Mouse (Mus musculus): ENCODE results near the gene Dbnl.
A peak's percentile ranks its signal among the peaks of the same experiment; 100 is the strongest.

Dbnl gene

DNA sequence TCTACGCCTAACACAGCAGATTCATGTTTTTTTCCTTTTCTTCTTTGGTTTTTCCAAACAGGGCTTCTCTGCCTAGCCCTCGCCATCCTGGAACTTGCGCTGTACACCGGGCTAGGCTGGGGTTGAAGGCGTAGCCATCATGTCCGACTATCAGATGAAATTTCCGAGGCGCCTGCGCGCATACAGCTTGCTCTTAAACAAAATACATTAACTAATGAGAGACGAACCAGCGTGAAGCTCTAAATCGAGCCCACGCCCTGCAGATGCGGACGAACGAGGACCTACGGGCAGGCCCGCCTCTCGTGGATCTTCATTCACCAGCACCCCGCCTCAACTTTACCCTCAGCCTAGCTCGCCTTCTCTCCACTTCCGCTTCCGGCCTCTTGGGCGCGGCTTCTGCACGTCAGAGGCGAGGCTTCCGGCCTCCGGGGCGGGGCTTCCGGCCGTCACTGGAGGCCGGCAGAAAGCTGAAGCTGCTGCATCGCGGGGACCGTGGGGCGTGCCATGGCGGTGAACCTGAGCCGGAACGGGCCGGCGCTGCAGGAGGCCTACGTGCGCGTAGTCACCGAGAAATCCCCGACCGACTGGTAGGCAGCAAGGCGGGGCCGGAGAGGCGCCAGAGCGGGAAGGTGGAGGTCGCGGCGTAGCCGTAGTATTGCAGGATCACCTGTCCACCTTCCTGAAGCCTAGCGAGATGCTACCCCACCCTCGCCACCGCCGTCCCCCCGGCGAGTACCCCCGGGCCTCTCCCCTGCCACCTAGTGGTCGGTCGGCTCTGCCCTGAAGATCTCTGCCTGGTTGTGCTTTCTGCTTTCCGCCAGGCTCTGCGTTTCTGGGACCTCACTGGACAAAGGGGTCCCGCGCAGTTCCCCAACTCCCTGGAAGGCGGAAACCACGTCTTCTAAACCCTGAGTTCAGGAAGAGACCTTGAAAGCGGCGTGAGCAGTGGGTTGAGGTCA is at the start of gene Dbnl:
Gene Dbnl, plus strand, starts transcription at position 433 of the 959 bp plus-strand sequence.
- DNase-seq (ENCODE audit: low spot score in 2 of 2) = peak; percentile 93 to 95

DNA sequence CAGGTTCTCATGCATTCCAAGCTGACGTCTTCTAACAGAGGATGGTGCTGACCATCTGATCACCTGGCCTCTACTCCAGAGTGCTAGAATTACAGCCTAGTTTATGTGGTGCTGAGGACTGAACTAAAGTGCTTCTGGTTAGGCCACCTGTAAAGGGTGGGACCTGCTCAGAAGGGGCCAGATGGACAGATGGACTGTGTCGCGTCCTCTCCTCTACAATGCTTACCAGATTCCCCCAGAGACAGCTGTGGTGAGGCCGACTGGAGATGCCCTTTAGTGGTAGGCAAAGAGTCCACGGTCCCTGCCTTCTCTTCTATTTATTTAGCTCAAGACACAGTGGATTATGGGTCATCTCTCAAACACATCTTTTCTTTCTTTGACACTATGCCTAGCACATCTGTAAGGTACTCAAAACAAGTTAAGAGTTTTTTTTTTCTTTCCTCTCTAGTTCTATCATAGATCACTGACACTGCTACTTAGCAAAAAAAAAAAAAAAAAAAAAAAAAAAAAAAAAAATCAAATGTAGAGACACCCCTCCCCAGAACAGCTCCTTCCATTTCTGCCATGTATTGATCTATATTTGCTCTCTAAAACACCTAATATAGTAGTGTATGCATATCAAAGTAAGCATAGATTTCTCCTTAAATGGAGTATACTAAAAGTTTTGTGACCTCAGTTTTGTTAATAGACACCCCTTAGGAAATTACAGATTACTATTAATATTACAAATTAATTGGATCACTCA is 49.2 kb upstream of the Dbnl start:
- no peak for DNase-seq (ENCODE audit: low spot score in 2 of 2)

DNA sequence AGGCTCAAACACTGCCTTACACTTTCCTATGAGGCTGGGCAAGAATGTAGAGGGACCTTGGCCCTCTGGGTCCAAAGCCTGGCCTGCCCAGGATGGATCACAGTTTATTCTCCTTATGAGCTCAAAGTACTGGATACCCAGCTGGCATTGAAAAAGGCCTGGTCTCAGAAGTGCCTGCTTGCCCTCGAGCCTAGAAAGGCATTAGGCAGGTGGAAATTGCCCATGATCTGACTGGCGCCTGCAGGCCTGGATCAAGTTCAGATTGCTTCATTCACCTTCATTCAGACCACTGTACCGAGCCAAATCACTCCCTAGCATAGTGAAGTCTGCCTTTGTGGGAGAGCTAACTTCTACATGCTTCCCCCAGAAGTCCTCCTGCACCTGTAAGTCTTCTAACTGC is 48.4 kb upstream of the Dbnl start:
- DNase-seq (ENCODE audit: low spot score in 2 of 2) = no peak

DNA sequence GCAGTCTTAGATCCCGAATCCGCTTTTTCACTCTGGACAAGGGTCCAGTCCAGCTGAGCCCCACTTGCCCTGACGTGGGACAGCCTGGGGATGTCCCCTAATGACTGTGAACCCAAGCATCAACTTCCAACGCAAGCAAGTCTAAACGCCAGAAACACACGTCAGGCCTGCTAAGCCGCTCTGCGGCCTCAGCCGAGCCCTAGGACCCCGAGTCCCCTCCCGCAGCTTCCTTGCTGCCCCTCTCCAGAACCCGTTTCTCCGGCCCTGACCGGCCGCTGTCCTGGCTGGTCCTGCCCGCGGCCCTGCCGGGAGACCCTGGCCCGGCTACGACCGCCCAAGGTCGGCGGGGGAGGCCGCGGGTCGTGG is 47.7 kb upstream of the Dbnl start:
- DNase-seq (ENCODE audit: low spot score in 2 of 2) = no peak

DNA sequence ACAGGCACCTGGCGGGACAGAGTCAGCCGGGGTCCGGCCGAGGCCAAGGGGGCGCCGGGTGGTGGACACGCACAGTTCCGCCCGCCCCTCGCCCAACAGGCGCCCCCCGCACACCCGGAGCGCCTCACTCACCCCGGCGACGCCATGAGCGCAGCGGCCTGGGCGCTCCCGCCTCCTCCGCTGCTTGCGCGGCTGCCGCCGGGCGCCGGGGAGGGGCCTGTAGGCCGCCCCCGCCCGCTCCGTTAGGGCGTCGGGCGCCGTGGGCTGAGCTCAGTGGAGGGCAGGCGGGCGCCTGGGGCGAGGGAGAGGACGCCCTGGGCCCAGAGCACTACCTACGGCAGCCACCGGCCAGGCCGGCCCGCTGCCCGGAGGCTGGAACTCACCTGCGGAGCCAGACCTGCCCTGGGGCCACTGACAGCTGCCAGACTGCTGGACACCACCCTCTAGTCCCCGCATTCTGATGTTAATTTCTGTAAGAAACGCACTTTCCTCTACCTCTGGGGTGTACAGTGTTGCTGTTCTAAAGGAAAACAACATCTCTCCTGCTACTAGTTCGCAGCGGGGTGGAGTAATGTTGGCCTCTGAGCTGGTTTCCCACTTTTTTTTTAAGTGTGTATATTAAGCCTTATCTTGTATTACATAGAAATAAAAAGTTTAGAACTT is 47.2 kb upstream of the Dbnl start:
- peak; percentile 75 to 76 for DNase-seq (ENCODE audit: low spot score in 2 of 2)

DNA sequence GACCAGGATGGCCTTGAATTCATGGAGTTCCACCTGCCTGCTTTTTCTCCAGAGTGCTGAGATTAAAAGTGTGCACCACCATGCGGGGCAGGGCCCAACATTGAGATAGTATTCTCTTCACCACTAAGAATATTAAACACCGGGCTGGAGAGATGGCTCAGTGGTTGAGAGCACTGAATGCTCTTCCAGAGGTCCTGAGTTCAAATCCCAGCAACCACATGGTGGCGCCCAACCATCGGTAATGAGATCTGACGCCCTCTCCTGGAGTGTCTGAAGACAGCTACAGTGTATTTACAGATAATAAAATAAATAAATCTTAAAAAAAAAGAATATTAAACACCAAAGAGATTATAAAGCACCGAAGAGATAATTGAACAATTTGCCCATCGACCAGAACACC is 46.2 kb upstream of the Dbnl start:
- no peak for DNase-seq (ENCODE audit: low spot score in 2 of 2)

DNA sequence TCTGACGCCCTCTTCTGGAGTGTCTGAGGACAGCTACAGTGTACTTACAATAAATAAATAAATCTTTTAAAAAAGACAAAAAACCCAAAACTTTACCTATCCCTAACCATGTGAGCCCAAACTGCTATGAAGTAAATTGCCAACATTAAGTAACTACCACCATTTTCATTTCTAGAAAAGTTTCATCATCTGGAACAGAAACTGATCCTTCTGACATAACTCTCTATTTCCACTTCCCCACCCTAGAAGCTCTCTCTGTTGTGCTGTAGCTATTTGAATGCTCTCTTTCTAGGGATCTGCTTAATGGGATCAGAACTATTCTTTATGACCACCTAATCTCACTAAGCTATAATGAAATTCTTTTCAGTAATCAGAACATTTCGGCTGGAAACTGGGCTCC is 43.3 kb upstream of the Dbnl start:
- DNase-seq (ENCODE audit: low spot score in 2 of 2) = no peak

DNA sequence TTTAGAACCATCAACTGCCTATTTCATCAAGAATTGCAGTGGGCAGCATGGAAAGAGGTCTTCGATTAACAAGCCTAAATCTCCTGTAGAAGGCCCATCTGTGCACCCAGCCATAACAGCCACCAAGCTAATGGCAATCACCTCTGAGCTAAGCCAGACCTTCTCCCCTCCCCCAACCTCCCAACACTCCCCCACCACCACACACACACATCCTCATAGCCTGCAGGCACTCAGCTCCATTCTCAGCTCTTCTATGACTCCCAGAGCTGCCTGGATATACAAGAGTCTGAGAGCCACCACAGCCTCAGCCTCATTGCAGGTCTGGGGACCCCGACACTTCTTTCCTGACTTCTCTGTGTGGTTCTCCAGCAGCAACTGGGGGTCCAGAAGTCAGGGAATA is 34.5 kb upstream of the Dbnl start:
- DNase-seq (ENCODE audit: low spot score in 2 of 2) = no peak

DNA sequence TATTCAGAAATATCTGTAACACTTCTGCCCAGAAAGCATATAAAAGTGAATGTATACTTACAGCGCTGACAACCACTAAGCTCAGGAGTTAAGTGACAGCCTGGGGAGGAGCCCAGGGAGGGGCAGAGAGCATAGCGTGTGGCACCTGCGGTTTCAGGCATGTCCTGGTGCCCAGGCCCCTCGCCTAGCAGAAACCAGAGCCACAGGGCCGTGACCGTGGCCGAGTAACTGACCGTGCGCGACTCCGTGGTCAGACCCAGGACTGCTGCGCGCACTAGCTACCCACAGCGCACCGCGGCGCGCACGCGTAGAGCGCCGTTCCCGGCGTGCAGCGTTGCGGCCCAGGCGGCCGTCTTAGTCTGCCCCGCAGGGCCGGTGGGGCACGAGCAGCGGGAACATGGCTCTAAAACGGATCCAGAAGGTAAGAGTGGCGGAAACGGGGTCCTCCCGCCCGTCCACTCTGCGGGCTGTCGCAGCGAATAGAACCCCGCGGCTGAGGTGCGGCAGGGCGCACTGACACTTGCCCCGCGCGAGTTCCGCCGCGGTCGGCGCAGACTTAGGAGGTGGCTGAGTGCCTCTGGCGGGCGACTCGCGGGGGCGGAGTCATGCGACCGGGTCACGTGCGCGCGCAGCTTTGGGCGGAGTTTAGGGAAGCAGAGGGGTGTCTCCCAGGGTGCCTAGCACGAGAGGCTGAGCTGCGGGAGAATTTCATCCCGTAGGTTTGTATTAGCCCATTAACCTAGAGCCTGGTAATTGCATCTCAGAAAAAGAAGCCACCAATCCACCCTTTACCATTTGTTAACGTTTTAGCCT is 26.3 kb upstream of the Dbnl start, which contains the start of gene Urgcp:
Gene Urgcp, minus strand, starts transcription at position 557 of the 813 bp plus-strand sequence.
- DNase-seq (ENCODE audit: low spot score in 2 of 2) = peak; percentile 90

DNA sequence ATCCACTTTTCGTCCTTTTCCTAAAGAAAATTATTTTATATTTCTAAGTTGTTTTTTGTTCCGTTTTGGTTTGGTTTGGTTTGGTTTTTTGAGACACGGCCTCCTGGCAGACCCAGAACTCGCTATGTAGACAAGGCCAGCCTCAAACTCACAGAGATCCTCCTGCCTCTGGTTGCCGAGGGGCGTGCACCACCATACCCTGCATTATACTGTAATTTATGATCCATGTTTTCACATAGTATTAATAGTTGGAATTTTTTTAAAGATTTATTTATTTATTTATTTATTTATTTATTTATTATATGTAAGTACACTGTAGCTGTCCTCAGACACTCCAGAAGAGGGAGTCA is 25.7 kb upstream of the Dbnl start:
- DNase-seq (ENCODE audit: low spot score in 2 of 2) = no peak

DNA sequence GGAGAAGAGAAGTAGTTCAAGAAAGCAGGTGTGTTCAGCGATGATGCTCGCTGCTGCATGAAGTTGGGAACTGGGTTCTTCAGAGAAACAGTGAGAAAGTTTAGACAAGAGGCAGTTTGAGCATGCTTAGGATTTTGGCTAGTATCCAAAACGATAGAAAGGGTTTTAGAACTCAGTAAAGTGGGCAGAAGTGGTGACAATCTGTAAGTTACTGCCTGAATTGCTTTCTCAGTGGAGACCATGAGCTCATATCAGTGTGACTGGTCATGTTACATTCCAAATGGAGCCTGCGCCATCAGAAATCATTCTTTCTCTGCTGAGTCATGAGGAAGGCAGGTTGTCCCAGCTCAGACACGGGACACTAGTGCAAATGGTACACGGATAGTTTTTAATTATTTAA is 22.3 kb upstream of the Dbnl start:
- no peak for DNase-seq (ENCODE audit: low spot score in 2 of 2)

DNA sequence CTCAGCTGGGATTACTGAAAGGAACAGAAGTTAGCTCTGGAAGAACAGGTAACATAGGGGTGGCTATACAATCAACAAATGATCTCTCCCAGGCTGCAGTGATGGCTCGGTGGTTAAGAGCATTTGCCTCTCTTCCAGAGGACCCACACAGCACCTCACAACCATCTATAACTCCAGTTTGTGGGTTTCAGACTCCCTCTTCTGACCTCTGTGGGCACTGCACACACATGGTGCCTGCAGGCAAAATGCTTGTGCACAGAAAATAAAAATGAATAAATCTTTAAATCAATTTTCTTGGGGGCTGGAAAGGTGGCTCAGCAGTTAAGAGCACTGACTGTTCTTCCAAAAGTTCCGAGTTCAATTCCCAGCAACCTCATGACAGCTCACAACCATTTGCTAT is 9.8 kb upstream of the Dbnl start:
- no peak for DNase-seq (ENCODE audit: low spot score in 2 of 2)

DNA sequence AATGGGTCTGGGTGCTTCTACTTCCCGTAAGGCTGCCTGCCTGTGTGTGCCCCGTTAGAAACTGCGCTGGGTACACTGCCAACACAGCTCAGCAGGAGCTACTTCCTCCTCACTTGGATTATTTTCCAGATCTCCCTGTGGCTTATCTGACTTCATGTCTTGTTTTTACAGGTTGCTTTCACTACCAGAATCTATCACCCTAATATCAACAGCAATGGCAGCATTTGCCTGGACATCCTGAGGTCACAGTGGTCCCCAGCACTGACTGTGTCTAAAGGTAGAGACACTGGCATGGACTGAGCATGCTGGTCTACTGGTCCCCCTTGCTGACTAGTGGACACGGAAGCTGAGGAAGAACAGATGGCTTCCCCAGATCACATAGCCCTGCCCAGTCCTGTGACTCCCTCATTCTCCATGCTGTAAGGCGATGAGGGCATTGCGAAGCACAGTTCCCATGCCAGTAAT is 8.2 kb upstream of the Dbnl start:
- no peak for DNase-seq (ENCODE audit: low spot score in 2 of 2)

DNA sequence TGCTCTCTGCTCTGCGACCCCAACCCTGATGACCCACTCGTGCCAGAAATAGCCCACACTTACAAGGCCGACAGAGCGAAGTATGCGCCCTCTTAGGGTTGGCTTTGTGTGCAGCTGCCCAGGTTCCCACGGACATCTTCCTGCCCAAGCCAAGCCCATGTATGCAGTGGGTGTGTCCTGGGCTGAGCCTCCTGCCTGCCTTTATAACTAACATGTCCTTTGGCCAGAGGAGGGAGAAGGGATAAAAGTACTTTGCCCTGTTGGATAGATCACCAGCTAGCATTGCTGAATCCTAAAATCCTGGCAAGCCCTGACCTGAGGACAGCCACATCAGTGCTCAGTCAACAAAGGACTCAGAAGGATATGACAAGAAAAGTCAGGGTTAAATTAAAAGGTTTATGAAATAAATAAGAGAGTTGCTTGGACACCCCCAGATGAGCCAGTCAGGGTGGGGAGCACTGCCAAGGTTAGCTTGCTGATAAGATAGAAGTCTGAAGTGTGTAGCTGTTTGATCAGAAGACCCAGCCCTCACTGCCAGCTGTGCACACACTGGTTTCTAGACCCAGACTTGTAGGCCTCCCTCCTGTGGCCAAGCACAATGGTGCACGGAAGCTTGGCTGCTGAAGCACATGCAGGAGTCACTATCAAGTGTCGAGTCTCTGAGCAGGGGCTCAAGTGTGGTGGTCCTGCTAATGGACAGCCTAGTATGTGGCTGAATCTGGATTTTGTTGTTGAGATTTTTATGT is 5.9 kb upstream of the Dbnl start:
- no peak for DNase-seq (ENCODE audit: low spot score in 2 of 2)

DNA sequence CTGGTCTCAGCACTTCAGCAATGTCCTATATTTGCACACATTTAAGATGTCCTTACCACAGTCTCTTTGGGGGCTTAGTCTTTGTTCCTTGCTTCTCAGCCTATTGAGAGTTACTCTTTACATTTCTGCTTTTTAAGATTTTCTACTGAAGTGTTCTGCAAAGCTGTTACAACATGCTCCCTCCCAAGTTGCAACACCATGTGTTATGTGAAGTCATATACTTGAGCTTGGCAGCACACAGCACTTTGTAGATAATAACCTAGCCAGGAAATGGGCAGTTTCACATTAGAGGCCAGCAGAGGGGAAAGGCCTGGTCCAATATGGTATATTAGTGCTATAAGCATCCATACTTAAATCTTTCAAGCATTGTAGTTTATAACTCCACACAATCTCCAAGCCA is 2.6 kb upstream of the Dbnl start:
- no peak for DNase-seq (ENCODE audit: low spot score in 2 of 2)

DNA sequence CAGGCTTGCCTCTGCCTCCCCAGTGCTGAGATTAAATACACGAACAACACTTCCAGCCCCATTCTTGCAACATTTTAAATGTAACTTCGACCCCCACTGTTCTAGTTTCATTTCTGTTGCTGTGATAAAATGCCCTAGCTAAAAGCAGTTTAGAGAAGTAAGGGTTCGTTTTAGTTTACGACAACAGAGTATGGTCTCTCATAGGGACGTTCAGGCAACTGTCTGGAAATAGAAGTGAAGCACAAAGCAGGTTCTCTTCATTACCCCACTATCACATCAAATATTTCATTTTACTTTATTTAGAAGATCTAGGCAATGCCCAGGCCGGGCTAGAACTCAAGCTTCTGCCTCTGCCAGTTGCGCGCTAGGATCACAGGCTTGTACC is 625 bp upstream of the Dbnl start:
- DNase-seq (ENCODE audit: low spot score in 2 of 2) = no peak

DNA sequence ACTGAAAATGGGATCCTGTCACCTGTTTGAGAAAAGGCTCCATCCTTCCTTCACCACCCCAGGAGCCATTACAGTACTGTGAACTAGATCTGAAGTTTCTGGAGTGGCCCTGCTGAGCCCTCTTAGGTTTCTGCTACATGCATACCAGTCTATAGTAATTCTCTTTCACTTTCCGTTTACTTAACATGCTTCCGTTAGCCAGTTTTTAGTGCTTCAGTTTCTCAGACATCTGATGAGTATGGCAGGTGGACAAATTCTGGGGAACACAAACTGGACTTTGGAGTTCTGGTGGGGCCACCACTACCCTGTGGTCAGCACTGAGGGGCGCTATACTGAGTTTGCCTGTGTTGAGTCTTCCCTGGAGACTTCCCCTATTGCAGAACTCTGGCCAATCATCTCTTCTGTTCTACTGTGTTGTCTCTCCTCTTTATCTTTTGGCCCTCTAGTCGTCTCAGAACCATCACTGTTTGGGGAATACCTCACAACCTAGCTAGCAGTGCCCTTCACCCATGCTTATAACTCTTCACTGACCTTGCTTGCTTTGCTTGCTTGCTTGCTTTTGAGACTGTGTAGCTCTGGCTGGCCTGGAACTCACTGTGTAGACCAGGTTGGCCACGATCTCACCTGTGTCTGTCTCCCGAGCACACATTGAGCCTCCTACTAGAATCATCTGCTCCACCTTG is 924 bp downstream of the Dbnl start:
- no peak for DNase-seq (ENCODE audit: low spot score in 2 of 2)

DNA sequence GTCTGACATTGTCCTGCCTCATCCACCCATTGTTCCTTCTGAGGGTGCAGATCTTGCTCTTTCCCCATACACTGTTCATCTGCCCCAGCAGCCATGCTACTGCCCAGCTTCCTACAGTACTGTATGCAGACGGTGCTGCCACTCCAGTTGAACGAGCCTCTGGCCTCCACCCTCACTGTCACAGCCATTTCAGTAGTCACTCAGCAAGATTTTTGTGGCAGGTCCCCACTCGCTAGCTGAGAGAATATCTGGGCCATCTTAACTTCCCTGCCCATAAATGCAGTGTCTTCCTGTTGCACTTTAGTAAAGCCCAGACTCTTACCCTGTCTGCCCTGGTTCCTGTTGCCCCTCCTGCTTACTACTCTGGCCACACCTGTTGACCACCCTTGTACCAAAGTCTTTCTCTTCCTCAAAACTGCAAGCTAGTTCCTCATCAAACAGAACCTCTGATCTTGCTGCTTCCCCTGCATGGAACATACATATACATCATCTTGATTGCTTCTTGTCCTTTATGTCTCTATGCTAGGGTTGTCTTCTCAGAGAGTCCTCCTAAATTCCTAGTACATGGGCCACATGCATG is 1.6 kb downstream of the Dbnl start:
- DNase-seq (ENCODE audit: low spot score in 2 of 2) = no peak

DNA sequence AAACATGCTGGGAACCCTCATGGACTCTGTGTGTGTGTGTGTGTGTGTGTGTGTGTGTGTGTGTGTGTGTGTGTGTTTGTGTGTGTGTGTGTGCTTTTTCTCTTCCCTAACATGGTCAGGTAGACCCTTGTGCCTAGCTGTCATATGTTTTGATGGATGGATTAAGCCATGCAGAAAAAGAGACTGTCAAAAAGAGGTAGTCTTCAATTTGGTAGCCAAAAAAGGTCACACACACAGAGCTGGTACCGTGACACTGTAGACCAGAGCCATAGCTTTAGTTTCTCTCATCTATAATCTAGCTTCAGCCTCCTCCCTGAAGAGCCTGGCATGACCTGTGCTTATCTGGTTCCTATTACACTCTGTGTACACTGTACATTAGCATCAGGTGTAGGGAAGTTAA is 2.1 kb downstream of the Dbnl start:
- DNase-seq (ENCODE audit: low spot score in 2 of 2) = no peak

DNA sequence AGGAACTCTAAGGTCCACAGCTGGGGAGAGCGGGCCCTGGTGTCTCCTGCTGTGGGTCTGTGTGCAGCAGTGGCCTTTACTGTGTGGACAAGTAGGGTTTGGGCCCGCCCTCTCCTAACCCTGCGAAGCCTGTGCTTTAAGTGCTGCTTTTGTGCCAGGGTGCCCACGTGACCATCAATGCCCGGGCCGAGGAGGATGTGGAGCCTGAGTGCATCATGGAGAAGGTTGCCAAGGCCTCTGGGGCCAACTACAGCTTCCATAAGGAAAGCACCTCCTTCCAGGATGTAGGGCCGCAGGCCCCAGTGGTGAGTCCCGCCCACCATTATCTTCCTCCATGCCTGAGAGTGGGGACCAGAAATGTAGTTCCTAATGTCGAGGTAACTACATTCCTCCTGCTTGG is 7.0 kb downstream of the Dbnl start:
- DNase-seq (ENCODE audit: low spot score in 2 of 2) = no peak

Data from frontal cortex, postnatal 36 days (tissue).